Comparison of ENCODE assay signal across 8 mouse cellular contexts in genomic region chr8:111932580-111933336, GRCm38 (mm10). TPM values are rescaled to one million over a fixed set of nuclear protein-coding genes. Genes with fewer than 3 reads are reported as not detected.
DNase-seq lines count a peak whose midpoint lies in the region; ATAC-seq lines count a peak whose summit lies in the region.

No protein-coding gene starts in this region.

- H3K4me1 ChIP-seq in forebrain, embryonic 13.5 days: peaks cover 20% of the 10 kb centered on the region
- H3K4me1 ChIP-seq in limb, embryonic 11.5 days (ENCODE audit: control insufficient read depth, insufficient read depth, low read length): peaks cover 9% of the 10 kb centered on the region; the same call in 1 of the 2 replicates
- H3K4me1 ChIP-seq in midbrain, embryonic 12.5 days: peaks cover 11% of the 10 kb centered on the region
- H3K4me1 ChIP-seq in stomach, embryonic 16.5 days (ENCODE audit: control insufficient read depth, insufficient read depth, low read length): peaks cover 18% of the 10 kb centered on the region

- H3K4me2 ChIP-seq in forebrain, embryonic 13.5 days: peak overlapping the region; percentile 92
- peak overlapping the region; percentile 89 for H3K4me2 ChIP-seq in limb, embryonic 11.5 days (ENCODE audit: low read depth, severe bottlenecking)
- H3K4me2 ChIP-seq in midbrain, embryonic 12.5 days (replicated peaks): peak overlapping the region; percentile 87
- H3K4me2 ChIP-seq in stomach, embryonic 16.5 days (ENCODE audit: low read depth, low read length): peak overlapping the region; percentile 97

- 29% methylated on average over 19 of the region's 19 CpGs for WGBS in forebrain, embryonic 13.5 days
- 28% methylated on average over 19 of the region's 19 CpGs for WGBS in limb, embryonic 11.5 days
- 27% methylated on average over 19 of the region's 19 CpGs for WGBS in midbrain, embryonic 12.5 days
- WGBS in stomach, embryonic 16.5 days: 26% methylated on average over 19 of the region's 19 CpGs

- H3K4me3 ChIP-seq in forebrain, embryonic 13.5 days: peak overlapping the region; percentile 79
- H3K4me3 ChIP-seq in limb, embryonic 11.5 days (ENCODE audit: low read depth, low read length): peak overlapping the region; percentile 70
- H3K4me3 ChIP-seq in midbrain, embryonic 12.5 days: peak overlapping the region; percentile 82
- H3K4me3 ChIP-seq in stomach, embryonic 16.5 days (replicated peaks; ENCODE audit: low read length): peak overlapping the region; percentile 76

- H3K27me3 ChIP-seq in forebrain, embryonic 13.5 days: no peaks in the 10 kb centered on the region
- no peaks in the 10 kb centered on the region for H3K27me3 ChIP-seq in limb, embryonic 11.5 days (ENCODE audit: control insufficient read depth, insufficient read depth, low read length)
- H3K27me3 ChIP-seq in midbrain, embryonic 12.5 days: no peaks in the 10 kb centered on the region
- H3K27me3 ChIP-seq in stomach, embryonic 16.5 days (ENCODE audit: control insufficient read depth, insufficient read depth, low read length): no peaks in the 10 kb centered on the region

- no peaks in the 10 kb centered on the region for H3K9me3 ChIP-seq in forebrain, embryonic 13.5 days (replicated peaks)
- H3K9me3 ChIP-seq in limb, embryonic 11.5 days (ENCODE audit: control insufficient read depth, low read length): no peaks in the 10 kb centered on the region
- no peaks in the 10 kb centered on the region for H3K9me3 ChIP-seq in midbrain, embryonic 12.5 days
- H3K9me3 ChIP-seq in stomach, embryonic 16.5 days (replicated peaks; ENCODE audit: control insufficient read depth, low read length): no peaks in the 10 kb centered on the region

- H3K27ac ChIP-seq in forebrain, embryonic 13.5 days: peak overlapping the region; percentile 90
- peak overlapping the region; percentile 86 for H3K27ac ChIP-seq in limb, embryonic 11.5 days (replicated peaks; ENCODE audit: low read depth, low read length)
- peak overlapping the region; percentile 94 for H3K27ac ChIP-seq in midbrain, embryonic 12.5 days (replicated peaks)
- H3K27ac ChIP-seq in stomach, embryonic 16.5 days (ENCODE audit: low read length): peak overlapping the region; percentile 66

- peak; percentile 42 for DNase-seq in layer of hippocampus, adult 11-12 months (ENCODE audit: low spot score)
- DNase-seq in layer of hippocampus, postnatal 25 days (ENCODE audit: extremely low spot score in 1 of 2, low spot score in 1 of 2): no peak
- peak; percentile 70 for DNase-seq in c-Kit-positive CD71-positive TER-119-negative erythroid progenitor cells, embryonic 14.5 days (ENCODE audit: low read depth)
- DNase-seq in limb, embryonic 11.5 days (ENCODE audit: low spot score): peak; percentile 58

- peak overlapping the region; percentile 85 for H3K9ac ChIP-seq in forebrain, embryonic 13.5 days
- H3K9ac ChIP-seq in limb, embryonic 11.5 days (ENCODE audit: low read length): peak overlapping the region; percentile 85
- H3K9ac ChIP-seq in midbrain, embryonic 12.5 days (replicated peaks): peak overlapping the region; percentile 92
- H3K9ac ChIP-seq in stomach, embryonic 16.5 days (ENCODE audit: low read length): peak overlapping the region; percentile 81

- H3K36me3 ChIP-seq in forebrain, embryonic 13.5 days (ENCODE audit: poor library complexity, severe bottlenecking): no peaks in the 10 kb centered on the region
- H3K36me3 ChIP-seq in limb, embryonic 11.5 days (ENCODE audit: control insufficient read depth, insufficient read depth, low read length): no peaks in the 10 kb centered on the region
- no peaks in the 10 kb centered on the region for H3K36me3 ChIP-seq in midbrain, embryonic 12.5 days
- H3K36me3 ChIP-seq in stomach, embryonic 16.5 days (ENCODE audit: control insufficient read depth, insufficient read depth, low read length): no peaks in the 10 kb centered on the region

- ATAC-seq in forebrain, embryonic 13.5 days: peak; percentile 54
- ATAC-seq in hematopoietic stem cell, adult 5-6 weeks (replicated peaks in 1 of 2; ENCODE audit: insufficient read depth in 1 of 2, low FRiP score in 2 of 2, low TSS enrichment in 1 of 2, low read depth in 1 of 2, poor library complexity in 2 of 2, severe bottlenecking in 2 of 2): peak; percentile 65 to 69
- peak; percentile 40; the same call in 1 of the 2 replicates for ATAC-seq in limb, embryonic 11.5 days (ENCODE audit: insufficient number of reproducible peaks, low FRiP score, low TSS enrichment, low read depth)
- peak; percentile 14; the same call in 1 of the 2 replicates for ATAC-seq in midbrain, embryonic 12.5 days (ENCODE audit: low FRiP score, low read depth)
- ATAC-seq in stomach, embryonic 16.5 days (ENCODE audit: insufficient read depth, low FRiP score): peak; percentile 75; the same call in 1 of the 2 replicates

RNA-seq across cellular contexts. Expression of gene Tmem231, which starts 0.9 kb away (rescaled TPM):
- total RNA-seq in layer of hippocampus, postnatal 25 days (2021): 10 to 100 TPM; 11.2 to 11.5 TPM
- polyA plus RNA-seq in forebrain, embryonic 13.5 days (2015; fragmentation: Nextera tagmentation; extraction: Ambion mirVana): 14.6 and 14.8 TPM in 2 replicates
- total RNA-seq in hematopoietic stem cell, adult 5-6 weeks (2017): 4.6 and 5.8 TPM in 2 replicates
- 19.8 and 21.9 TPM in 2 replicates for polyA plus RNA-seq in limb, embryonic 11.5 days (2014; fragmentation: Nextera tagmentation; extraction: Ambion mirVana)
- 19.8 and 20.9 TPM in 2 replicates for polyA plus RNA-seq in midbrain, embryonic 12.5 days (2016; fragmentation: Nextera tagmentation; extraction: Ambion mirVana)
- 12.9 and 13.0 TPM in 2 replicates for polyA plus RNA-seq in stomach, embryonic 16.5 days (2015; fragmentation: Nextera tagmentation; extraction: Ambion mirVana)

RNA-seq across cellular contexts. Expression of gene Gabarapl2, which starts 7.7 kb away (rescaled TPM):
- 100 to 1,000 TPM; 196 to 239 TPM for total RNA-seq in layer of hippocampus, postnatal 25 days (2021)
- 456 and 479 TPM in 2 replicates for polyA plus RNA-seq in forebrain, embryonic 13.5 days (2015; fragmentation: Nextera tagmentation; extraction: Ambion mirVana)
- total RNA-seq in hematopoietic stem cell, adult 5-6 weeks (2017): 41.8 and 63.8 TPM in 2 replicates
- 179 and 182 TPM in 2 replicates for polyA plus RNA-seq in limb, embryonic 11.5 days (2014; fragmentation: Nextera tagmentation; extraction: Ambion mirVana)
- 351 and 359 TPM in 2 replicates for polyA plus RNA-seq in midbrain, embryonic 12.5 days (2016; fragmentation: Nextera tagmentation; extraction: Ambion mirVana)
- 186 and 199 TPM in 2 replicates for polyA plus RNA-seq in stomach, embryonic 16.5 days (2015; fragmentation: Nextera tagmentation; extraction: Ambion mirVana)

RNA-seq across cellular contexts. Expression of gene Chst5, which starts 22.5 kb away (rescaled TPM):
- under 1 TPM; 0.70 to 0.71 TPM for total RNA-seq in layer of hippocampus, postnatal 25 days (2021)
- 2.0 TPM in 2 replicates for polyA plus RNA-seq in forebrain, embryonic 13.5 days (2015; fragmentation: Nextera tagmentation; extraction: Ambion mirVana)
- total RNA-seq in hematopoietic stem cell, adult 5-6 weeks (2017): not detected in 2 replicates
- polyA plus RNA-seq in limb, embryonic 11.5 days (2014; fragmentation: Nextera tagmentation; extraction: Ambion mirVana): 2.5 and 2.9 TPM in 2 replicates
- 2.7 and 3.1 TPM in 2 replicates for polyA plus RNA-seq in midbrain, embryonic 12.5 days (2016; fragmentation: Nextera tagmentation; extraction: Ambion mirVana)
- 1.3 and 1.6 TPM in 2 replicates for polyA plus RNA-seq in stomach, embryonic 16.5 days (2015; fragmentation: Nextera tagmentation; extraction: Ambion mirVana)

RNA-seq across cellular contexts. Expression of gene Tmem170, which starts 56.2 kb away (rescaled TPM):
- total RNA-seq in layer of hippocampus, postnatal 25 days (2021): 1 to 10 TPM; 4.1 to 4.3 TPM
- 6.7 and 6.8 TPM in 2 replicates for polyA plus RNA-seq in forebrain, embryonic 13.5 days (2015; fragmentation: Nextera tagmentation; extraction: Ambion mirVana)
- 2.1 and 3.4 TPM in 2 replicates for total RNA-seq in hematopoietic stem cell, adult 5-6 weeks (2017)
- polyA plus RNA-seq in limb, embryonic 11.5 days (2014; fragmentation: Nextera tagmentation; extraction: Ambion mirVana): 7.7 and 7.8 TPM in 2 replicates
- 7.3 and 7.9 TPM in 2 replicates for polyA plus RNA-seq in midbrain, embryonic 12.5 days (2016; fragmentation: Nextera tagmentation; extraction: Ambion mirVana)
- 9.5 and 10.6 TPM in 2 replicates for polyA plus RNA-seq in stomach, embryonic 16.5 days (2015; fragmentation: Nextera tagmentation; extraction: Ambion mirVana)

RNA-seq across cellular contexts. Expression of gene Adat1, which starts 59.3 kb away (rescaled TPM):
- total RNA-seq in layer of hippocampus, postnatal 25 days (2021): 1 to 10 TPM; 5.0 to 6.9 TPM
- 10.5 and 12.6 TPM in 2 replicates for polyA plus RNA-seq in forebrain, embryonic 13.5 days (2015; fragmentation: Nextera tagmentation; extraction: Ambion mirVana)
- total RNA-seq in hematopoietic stem cell, adult 5-6 weeks (2017): 5.6 and 6.9 TPM in 2 replicates
- 12.6 and 13.9 TPM in 2 replicates for polyA plus RNA-seq in limb, embryonic 11.5 days (2014; fragmentation: Nextera tagmentation; extraction: Ambion mirVana)
- 10.1 and 12.6 TPM in 2 replicates for polyA plus RNA-seq in midbrain, embryonic 12.5 days (2016; fragmentation: Nextera tagmentation; extraction: Ambion mirVana)
- 7.5 and 8.3 TPM in 2 replicates for polyA plus RNA-seq in stomach, embryonic 16.5 days (2015; fragmentation: Nextera tagmentation; extraction: Ambion mirVana)

Comparison
In these comparisons a context has a peak if more than half of its experiments do, and no peak if none do; other contexts are left out.
1. DNase-seq: peak in layer of hippocampus, adult 11-12 months (single experiment), c-Kit-positive CD71-positive TER-119-negative erythroid progenitor cells, embryonic 14.5 days (single experiment) and limb, embryonic 11.5 days (single experiment); none in layer of hippocampus, postnatal 25 days (0 of 2).
2. ATAC-seq: peak in every context shown above with its lines; median percentile 75 in stomach, embryonic 16.5 days; 67 in hematopoietic stem cell, adult 5-6 weeks; 54 in forebrain, embryonic 13.5 days; 40 in limb, embryonic 11.5 days; 14 in midbrain, embryonic 12.5 days.
3. Peak in every context shown above with its lines, with median percentiles within 50 percentile points of each other: H3K27ac ChIP-seq, H3K4me2 ChIP-seq, H3K4me3 ChIP-seq and H3K9ac ChIP-seq.